Mouse (Mus musculus) stomach, postnatal 0 days (tissue): Measurements from ENCODE around the gene Zfp248.

ENCODE experiments used
- CTCF ChIP-seq: IDR thresholded peaks from 2 replicates; pipeline ENCODE4 v1.5.1; 2016; ENCODE audit warnings: antibody characterized with exemption, low read depth, mild to moderate bottlenecking, moderate library complexity
- EP300 ChIP-seq: optimal IDR thresholded peaks from 2 replicates; pipeline ENCODE3; 2016; ENCODE audit warnings: antibody characterized with exemption

DNA sequence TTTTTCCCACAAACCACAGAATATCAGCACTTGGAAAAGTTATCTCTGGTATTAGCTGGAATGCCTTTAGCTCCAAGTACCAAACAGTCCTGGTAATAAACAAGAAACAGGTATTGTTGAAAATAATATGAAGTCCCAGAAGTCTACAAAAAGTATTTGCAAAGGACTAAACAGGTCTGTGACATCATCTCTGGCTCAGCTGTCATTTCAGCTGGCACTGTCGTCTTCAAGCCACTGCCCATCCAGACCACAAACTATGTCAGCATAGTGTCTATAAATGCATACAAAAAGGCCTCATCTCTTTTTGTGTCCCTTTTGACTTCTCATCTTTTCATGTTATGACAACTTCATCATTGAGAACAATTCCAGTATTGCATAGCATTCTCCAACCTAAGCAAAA lies 28.7 kb downstream of the Zfp248 start:
- TF ChIP-seq CTCF (no peak), EP300 (no peak)
